Mouse (Mus musculus): ENCODE results near the gene Eml6.

GRCm38 (mm10) chr11:29823141-29823540 is 202.7 kb downstream of the Eml6 start:
- TF ChIP-seq CTCF (IDR thresholded peaks at IDR 0.05; ENCODE audit: insufficient read depth, low read depth, low read length) (no peak), POLR2A (IDR thresholded peaks at IDR 0.05; ENCODE audit: insufficient read depth, low read depth, low read length) (no peak)
